Mouse (Mus musculus) limb, embryonic 12.5 days (tissue): ENCODE measurements at regions not wholly inside any gene's neighbourhood (a gene's known extent, or its start where the extent isn't known, plus 50 kb on each side); places are given as distances from the start of the nearest gene placed in this dataset.

ENCODE experiments used
- ATAC-seq: fragments of 200-750 bp; cut with Nextera tagmentation; 2 replicates; pipeline ENCODE4 v1.8.0; 2017; ENCODE audit warnings: low read depth, moderate TSS enrichment; ENCODE audit not compliant: insufficient number of reproducible peaks, insufficient read depth, low FRiP score, low TSS enrichment
- H3K27ac ChIP-seq: fragments of 300-500 bp; sonication (generic); 2 replicates; pipeline ENCODE4 v1.5.1; 2016; ENCODE audit warnings: mild to moderate bottlenecking, moderate library complexity
- H3K27me3 ChIP-seq: fragments of 300-500 bp; sonication (generic); 2 replicates; pipeline ENCODE4 v1.6.1; 2016; ENCODE audit warnings: mild to moderate bottlenecking, moderate library complexity
- H3K36me3 ChIP-seq: fragments of 300-500 bp; sonication (generic); 2 replicates; pipeline ENCODE4 v1.6.1; 2016; ENCODE audit warnings: mild to moderate bottlenecking, moderate library complexity
- H3K4me1 ChIP-seq: fragments of 300-500 bp; sonication (generic); replicated peaks from 2 replicates; pipeline ENCODE4 v1.6.1; 2016
- H3K4me2 ChIP-seq: fragments of 300-500 bp; sonication (generic); 2 replicates; pipeline ENCODE4 v1.6.1; 2016; ENCODE audit warnings: mild to moderate bottlenecking, moderate library complexity
- H3K4me3 ChIP-seq: fragments of 300-500 bp; sonication (generic); replicated peaks from 2 replicates; pipeline ENCODE4 v1.5.1; 2016; ENCODE audit warnings: mild to moderate bottlenecking
- H3K9ac ChIP-seq: fragments of 300-500 bp; sonication (generic); replicated peaks from 2 replicates; pipeline ENCODE4 v1.6.1; 2016; ENCODE audit warnings: mild to moderate bottlenecking, moderate library complexity
- H3K9me3 ChIP-seq: fragments of 300-500 bp; sonication (generic); 2 replicates; pipeline ENCODE4 v1.6.1; 2016; ENCODE audit warnings: mild to moderate bottlenecking, moderate library complexity
- WGBS: fragments of 180-500 bp; shearing (Covaris S2); methylation state at CpG from one replicate; pipeline ENCODE4 v1.1.7; 2016; 5-methylcytosine and 5-hydroxymethylcytosine counted together

DNA sequence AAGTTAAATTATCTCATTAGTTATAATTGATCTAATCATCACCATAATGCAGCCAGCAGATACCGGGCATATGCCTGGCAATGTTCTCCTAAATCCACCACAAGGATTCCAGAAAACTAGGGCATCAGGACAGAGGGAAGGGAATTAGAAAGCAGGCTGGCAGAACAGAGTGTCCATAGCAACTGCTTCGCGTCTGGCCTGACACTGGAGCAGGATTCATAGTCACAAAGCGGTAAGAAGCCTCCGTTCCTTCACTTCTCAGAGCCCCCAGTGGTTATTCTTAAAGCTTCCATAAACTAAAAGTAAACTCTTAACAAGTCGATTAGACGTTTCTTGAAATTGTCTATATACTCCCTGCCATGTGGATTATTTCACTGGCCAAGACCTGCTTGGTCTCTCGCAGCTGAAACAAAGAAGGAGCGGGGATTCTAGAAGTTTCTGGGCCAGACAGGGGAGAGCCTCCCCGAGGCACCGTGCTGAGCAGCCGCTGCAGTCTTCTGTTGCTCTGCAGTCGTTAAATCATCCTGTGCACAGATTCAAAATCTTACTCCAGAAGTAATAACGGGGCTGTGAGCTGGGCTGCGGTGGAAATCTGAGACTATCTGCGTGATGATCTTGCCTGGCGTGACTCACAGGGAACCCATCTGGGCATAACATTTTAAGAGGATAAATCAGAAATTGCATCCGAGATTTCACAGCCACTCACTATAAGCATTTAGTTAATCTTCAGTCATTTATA is 144.2 kb upstream of the Map3k7 start:
- Histone ChIP-seq H3K27me3 (no peaks in the 10 kb centered on the region), H3K36me3 (no peaks in the 10 kb centered on the region), H3K4me2 (no peak overlapping the region), H3K4me3 (no peak overlapping the region), H3K9me3 (no peaks in the 10 kb centered on the region), H3K4me1 (peaks cover 27% of the 10 kb centered on the region), H3K27ac (no peak overlapping the region), H3K9ac (no peak overlapping the region)
- ATAC-seq: no peak
- WGBS: 63% methylated on average over 18 of the region's 18 CpGs

DNA sequence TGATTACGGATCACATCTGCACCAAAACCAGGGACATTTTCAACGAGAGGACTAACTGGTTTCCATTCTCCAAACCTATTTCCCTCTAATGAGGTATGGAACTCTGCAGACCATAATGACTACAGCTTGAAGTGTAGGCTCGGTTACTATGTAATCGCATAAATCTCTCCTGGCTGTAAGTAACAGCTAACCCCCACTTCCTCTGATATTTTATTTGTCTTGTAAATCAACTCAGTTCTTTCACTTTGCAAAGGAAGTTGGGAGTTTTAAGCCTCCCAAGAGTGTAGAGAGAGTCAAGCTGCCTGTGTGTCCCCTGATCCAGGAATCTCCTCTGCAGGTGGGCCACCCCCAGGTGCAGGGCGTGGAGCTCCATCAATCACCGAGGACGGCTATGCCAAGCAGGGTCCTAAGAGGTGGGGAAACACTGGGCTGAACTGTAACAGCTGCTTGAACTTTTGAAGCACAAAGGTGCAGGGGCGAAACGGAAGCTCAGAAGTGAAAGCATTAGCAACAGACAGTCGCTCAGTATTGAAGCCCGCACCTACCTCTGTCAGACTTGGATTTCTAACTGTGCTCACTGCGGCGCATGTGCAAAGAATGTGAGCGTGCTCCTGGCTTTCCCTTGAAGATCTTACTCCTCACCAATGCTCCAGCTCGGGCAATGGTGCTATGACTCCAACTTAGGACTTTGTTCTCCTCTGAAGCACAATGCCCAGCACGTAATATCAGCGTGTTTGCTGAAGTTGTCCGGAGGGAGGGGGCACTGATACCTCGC is 140.1 kb upstream of the Map3k7 start:
- peaks cover 38% of the 10 kb centered on the region for H3K4me1 ChIP-seq
- H3K27me3 ChIP-seq: no peaks in the 10 kb centered on the region
- H3K4me3 ChIP-seq: peak overlapping the region; percentile 38
- H3K27ac ChIP-seq: peak overlapping the region; percentile 86
- H3K9ac ChIP-seq: peak overlapping the region; percentile 52
- peak; percentile 89; the same call in 1 of the 2 replicates for ATAC-seq
- no peaks in the 10 kb centered on the region for H3K36me3 ChIP-seq
- no peaks in the 10 kb centered on the region for H3K9me3 ChIP-seq
- H3K4me2 ChIP-seq: peak overlapping the region; percentile 73
- 8% methylated on average over 19 of the region's 19 CpGs for WGBS

GRCm38 (mm10) chr4:31824518-31825437 is 139.1 kb upstream of the Map3k7 start:
- H3K4me1 ChIP-seq: peaks cover 34% of the 10 kb centered on the region
- H3K27me3 ChIP-seq: no peaks in the 10 kb centered on the region
- peak overlapping the region; percentile 73 for H3K4me2 ChIP-seq
- H3K4me3 ChIP-seq: peak overlapping the region; percentile 38
- H3K9me3 ChIP-seq: no peaks in the 10 kb centered on the region
- 23% methylated on average over 14 of the region's 14 CpGs for WGBS
- no peaks in the 10 kb centered on the region for H3K36me3 ChIP-seq
- ATAC-seq: no peak
- peak overlapping the region; percentile 72 for H3K27ac ChIP-seq
- H3K9ac ChIP-seq: peak overlapping the region; percentile 52

- no peak for ATAC-seq
- Histone ChIP-seq H3K9ac (no peak overlapping the region), H3K4me3 (no peak overlapping the region), H3K4me1 (peaks cover 35% of the 10 kb centered on the region), H3K27ac (no peak overlapping the region), H3K27me3 (no peaks in the 10 kb centered on the region), H3K36me3 (no peaks in the 10 kb centered on the region), H3K9me3 (no peaks in the 10 kb centered on the region), H3K4me2 (no peak overlapping the region; the same call in 1 of the 2 replicates)
- WGBS: 59% methylated on average over 3 of the region's 3 CpGs
These were observed 138.5 kb upstream of the Map3k7 start for GRCm38 (mm10) chr4:31825438-31825830.

GRCm38 (mm10) chr4:31826661-31827060 is 137.2 kb upstream of the Map3k7 start:
- WGBS: 83% methylated on average over 8 of the region's 8 CpGs
- Histone ChIP-seq H3K9ac (no peak overlapping the region), H3K27me3 (no peaks in the 10 kb centered on the region), H3K4me3 (no peak overlapping the region), H3K4me1 (peaks cover 41% of the 10 kb centered on the region), H3K4me2 (no peak overlapping the region), H3K27ac (no peak overlapping the region; the same call in 1 of the 2 replicates), H3K36me3 (no peaks in the 10 kb centered on the region), H3K9me3 (no peaks in the 10 kb centered on the region)
- ATAC-seq: no peak

- Histone ChIP-seq H3K9me3 (no peaks in the 10 kb centered on the region), H3K36me3 (no peaks in the 10 kb centered on the region), H3K4me1 (peaks cover 41% of the 10 kb centered on the region), H3K4me2 (no peak overlapping the region), H3K4me3 (no peak overlapping the region), H3K27me3 (no peaks in the 10 kb centered on the region), H3K9ac (no peak overlapping the region), H3K27ac (no peak overlapping the region)
- ATAC-seq: no peak
- 76% methylated on average over 7 of the region's 7 CpGs for WGBS
These were observed 136.6 kb upstream of the Map3k7 start for GRCm38 (mm10) chr4:31827266-31827665.

DNA sequence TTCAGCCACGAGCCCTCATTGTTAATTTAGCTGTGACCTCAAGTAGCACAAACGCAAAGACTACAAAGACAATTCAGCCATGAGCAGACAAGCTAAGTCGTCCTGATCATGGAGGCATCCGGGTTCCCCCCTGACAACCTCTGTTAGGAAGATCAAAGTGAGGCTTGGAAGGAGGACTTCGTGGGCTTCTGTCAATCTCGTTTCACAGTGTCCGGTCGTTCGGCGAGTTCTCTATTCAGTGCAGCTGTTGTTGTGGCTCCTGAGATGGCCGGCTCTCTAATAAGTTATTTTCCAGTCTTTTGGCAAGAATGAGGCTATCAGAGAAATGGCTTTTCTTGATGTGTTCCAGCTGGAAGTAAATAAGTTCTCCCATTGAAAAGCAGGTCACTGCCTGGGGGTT is 133.7 kb upstream of the Map3k7 start:
- Histone ChIP-seq H3K4me2 (peak overlapping the region; percentile 33), H3K27me3 (no peaks in the 10 kb centered on the region), H3K9me3 (no peaks in the 10 kb centered on the region), H3K27ac (no peak overlapping the region), H3K36me3 (no peaks in the 10 kb centered on the region), H3K4me3 (no peak overlapping the region), H3K4me1 (peaks cover 37% of the 10 kb centered on the region), H3K9ac (no peak overlapping the region)
- no peak for ATAC-seq
- 11% methylated on average over 11 of the region's 11 CpGs for WGBS

DNA sequence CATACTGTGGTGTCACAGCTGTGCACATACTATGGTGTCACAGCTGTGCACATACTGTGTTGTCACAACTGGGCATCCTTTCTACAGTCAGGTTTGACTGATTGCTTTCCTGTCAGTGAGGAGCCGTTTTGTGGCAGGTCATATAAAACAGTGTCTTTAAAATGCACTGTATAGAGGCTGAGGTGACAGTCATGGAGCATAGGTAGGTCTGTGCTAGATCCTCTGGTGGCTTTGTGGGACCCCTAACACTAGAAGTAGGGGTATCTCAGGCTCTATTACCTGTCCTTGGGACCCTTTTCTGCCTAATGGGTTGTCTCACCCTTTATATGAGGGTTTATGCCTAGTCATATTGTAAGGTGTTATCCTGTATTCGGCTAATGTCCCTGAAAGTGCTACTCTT is 132.4 kb upstream of the Map3k7 start:
- ATAC-seq: no peak
- no peak overlapping the region for H3K27ac ChIP-seq

GRCm38 (mm10) chr4:31833828-31834227 is 130.1 kb upstream of the Map3k7 start:
- Histone ChIP-seq H3K4me3 (no peak overlapping the region), H3K4me2 (no peak overlapping the region), H3K36me3 (no peaks in the 10 kb centered on the region), H3K27ac (peak overlapping the region; percentile 51), H3K9me3 (no peaks in the 10 kb centered on the region), H3K27me3 (no peaks in the 10 kb centered on the region), H3K4me1 (peaks cover 50% of the 10 kb centered on the region), H3K9ac (no peak overlapping the region)
- no peak for ATAC-seq
- WGBS: 17% methylated on average over 4 of the region's 4 CpGs

More for the DNA sequence above, 132.4 kb upstream of the Map3k7 start:
- no peak overlapping the region for H3K4me2 ChIP-seq
- no peaks in the 10 kb centered on the region for H3K36me3 ChIP-seq
- 77% methylated on average over 2 of the region's 2 CpGs for WGBS
- H3K9me3 ChIP-seq: no peaks in the 10 kb centered on the region
- H3K4me1 ChIP-seq: peaks cover 44% of the 10 kb centered on the region
- H3K4me3 ChIP-seq: no peak overlapping the region
- H3K27me3 ChIP-seq: no peaks in the 10 kb centered on the region
- no peak overlapping the region for H3K9ac ChIP-seq

DNA sequence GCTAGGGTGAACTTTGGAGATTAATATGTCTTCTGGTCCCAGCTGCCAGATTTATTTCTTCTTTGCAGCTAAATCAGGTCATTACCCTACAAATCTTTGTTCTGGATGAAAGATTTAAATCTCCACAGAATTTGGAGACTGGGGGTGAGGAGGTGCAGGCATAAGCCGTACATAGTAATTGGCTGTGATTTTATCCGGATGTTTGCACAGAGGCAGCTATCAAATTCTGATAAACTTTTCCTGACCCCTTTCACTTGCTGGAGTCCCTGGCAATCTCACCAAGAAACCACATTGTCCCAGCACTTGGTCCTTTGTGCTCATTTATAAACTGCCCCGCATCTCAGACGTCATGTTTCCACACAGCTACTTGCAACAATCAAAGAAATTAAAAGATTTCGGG is 128.8 kb upstream of the Map3k7 start:
- 45% methylated on average over 5 of the region's 5 CpGs for WGBS
- Histone ChIP-seq H3K4me3 (no peak overlapping the region), H3K36me3 (no peaks in the 10 kb centered on the region), H3K9me3 (no peaks in the 10 kb centered on the region), H3K9ac (no peak overlapping the region), H3K27me3 (no peaks in the 10 kb centered on the region), H3K27ac (no peak overlapping the region), H3K4me1 (peaks cover 60% of the 10 kb centered on the region), H3K4me2 (no peak overlapping the region)
- no peak for ATAC-seq

DNA sequence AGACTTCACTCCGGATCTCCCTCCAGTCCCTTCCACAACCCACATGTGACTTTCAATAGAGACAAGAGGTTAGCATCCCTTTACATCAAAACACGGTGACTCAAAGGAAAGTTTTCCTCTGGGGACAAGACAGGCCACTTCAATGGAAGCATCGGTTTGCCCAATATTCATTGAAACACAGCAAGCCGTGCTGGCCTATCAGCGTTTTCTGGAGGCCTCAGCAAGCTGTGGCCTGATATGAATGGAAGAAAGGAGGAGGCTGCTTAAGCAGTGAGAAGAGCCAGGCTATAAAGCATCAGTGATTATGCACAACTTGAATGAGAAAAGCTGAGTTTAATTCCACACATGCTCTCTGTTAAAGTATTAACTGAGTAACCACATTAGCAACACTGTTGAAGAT is 125.3 kb upstream of the Map3k7 start:
- Histone ChIP-seq H3K27ac (0 out of 2 replicates have a peak overlapping the region, but pooled peaks have one; percentile 31), H3K27me3 (no peaks in the 10 kb centered on the region), H3K36me3 (no peaks in the 10 kb centered on the region), H3K4me3 (no peak overlapping the region), H3K4me2 (no peak overlapping the region), H3K4me1 (peaks cover 40% of the 10 kb centered on the region), H3K9me3 (0 out of 2 replicates have a peak, but pooled peaks cover 5% of the 10 kb centered on the region), H3K9ac (no peak overlapping the region)
- ATAC-seq: no peak
- WGBS: 70% methylated on average over 5 of the region's 5 CpGs
